Mouse (Mus musculus): ENCODE measurements at regions not wholly inside any gene's neighbourhood (a gene's known extent, or its start where the extent isn't known, plus 50 kb on each side); places are given as distances from the start of the nearest gene placed in this dataset.

GRCm38 (mm10) chr2:17825271-17825670 is 94.0 kb upstream of the Nebl start:
- no peaks in the 10 kb centered on the region for H3K79me2 ChIP-seq (replicated peaks; ENCODE audit: control insufficient read depth, insufficient read depth, low read length)
- WGBS, result 80% methylated on average over 2 of the region's 2 CpGs

GRCm38 (mm10) chr2:17824176-17824575 is 92.9 kb upstream of the Nebl start:
- Histone ChIP-seq H3K27ac (no peak overlapping the region), H3K36me3 (ENCODE audit: control insufficient read depth, insufficient read depth, low read length) (no peaks in the 10 kb centered on the region), H3K27me3 (ENCODE audit: control insufficient read depth, insufficient read depth, low read length) (no peaks in the 10 kb centered on the region), H3K4me3 (no peak overlapping the region), H3K9ac (ENCODE audit: low read depth, low read length) (no peak overlapping the region), H3K79me2 (replicated peaks; ENCODE audit: control insufficient read depth, insufficient read depth, low read length) (no peaks in the 10 kb centered on the region), H3K4me1 (ENCODE audit: control insufficient read depth, insufficient read depth, low read length) (no peaks in the 10 kb centered on the region)
- intact Hi-C loops (cut with DNase I), result no loop called here
- WGBS, result 79% methylated on average over 5 of the region's 5 CpGs
- no peak for DNase-seq
- no peak for TF ChIP-seq CTCF (IDR thresholded peaks at IDR 0.05)
- TF ChIP-seq EP300 (IDR thresholded peaks at IDR 0.05; ENCODE audit: insufficient read depth, low read depth, low read length), result no peak
- TF ChIP-seq POLR2A (IDR thresholded peaks at IDR 0.05; ENCODE audit: insufficient read depth, low read depth, low read length), result no peak

More at GRCm38 (mm10) chr2:17825271-17825670, 94.0 kb upstream of the Nebl start:
- H3K4me3 ChIP-seq, result no peak overlapping the region
- H3K9ac ChIP-seq (ENCODE audit: low read depth, low read length), result no peak overlapping the region
- H3K36me3 ChIP-seq (ENCODE audit: control insufficient read depth, insufficient read depth, low read length), result no peaks in the 10 kb centered on the region
- DNase-seq, result no peak
- no peaks in the 10 kb centered on the region for H3K27me3 ChIP-seq (ENCODE audit: control insufficient read depth, insufficient read depth, low read length)
- TF ChIP-seq POLR2A (IDR thresholded peaks at IDR 0.05; ENCODE audit: insufficient read depth, low read depth, low read length), result no peak
- no peak for TF ChIP-seq CTCF (IDR thresholded peaks at IDR 0.05)
- TF ChIP-seq EP300 (IDR thresholded peaks at IDR 0.05; ENCODE audit: insufficient read depth, low read depth, low read length), result no peak
- intact Hi-C loops (cut with DNase I), result no loop called here
- H3K27ac ChIP-seq, result no peak overlapping the region
- no peaks in the 10 kb centered on the region for H3K4me1 ChIP-seq (ENCODE audit: control insufficient read depth, insufficient read depth, low read length)

GRCm38 (mm10) chr2:17822621-17823006 is 91.3 kb upstream of the Nebl start:
- no peak for DNase-seq
- no peak overlapping the region for H3K9ac ChIP-seq (ENCODE audit: low read depth, low read length)
- intact Hi-C loops (cut with DNase I), result no loop called here

GRCm38 (mm10) chr2:17821878-17822620 is 90.8 kb upstream of the Nebl start:
- intact Hi-C loops (cut with DNase I), result no loop called here
- H3K36me3 ChIP-seq (ENCODE audit: control insufficient read depth, insufficient read depth, low read length), result no peaks in the 10 kb centered on the region

More at GRCm38 (mm10) chr2:17822621-17823006, 91.3 kb upstream of the Nebl start:
- Histone ChIP-seq H3K27ac (no peak overlapping the region), H3K36me3 (ENCODE audit: control insufficient read depth, insufficient read depth, low read length) (no peaks in the 10 kb centered on the region), H3K79me2 (replicated peaks; ENCODE audit: control insufficient read depth, insufficient read depth, low read length) (no peaks in the 10 kb centered on the region), H3K27me3 (ENCODE audit: control insufficient read depth, insufficient read depth, low read length) (no peaks in the 10 kb centered on the region), H3K4me3 (no peak overlapping the region), H3K4me1 (ENCODE audit: control insufficient read depth, insufficient read depth, low read length) (no peaks in the 10 kb centered on the region)
- 90% methylated on average over 4 of the region's 4 CpGs for WGBS
- TF ChIP-seq POLR2A (IDR thresholded peaks at IDR 0.05; ENCODE audit: insufficient read depth, low read depth, low read length) (no peak), CTCF (IDR thresholded peaks at IDR 0.05) (no peak), EP300 (IDR thresholded peaks at IDR 0.05; ENCODE audit: insufficient read depth, low read depth, low read length) (no peak)

GRCm38 (mm10) chr2:17811943-17812670 is 80.8 kb upstream of the Nebl start:
- WGBS, result 31% methylated on average over 7 of the region's 7 CpGs
- intact Hi-C loops (cut with DNase I), result no loop called here
- Histone ChIP-seq H3K4me3 (no peak overlapping the region), H3K79me2 (replicated peaks; ENCODE audit: control insufficient read depth, insufficient read depth, low read length) (no peaks in the 10 kb centered on the region), H3K36me3 (ENCODE audit: control insufficient read depth, insufficient read depth, low read length) (no peaks in the 10 kb centered on the region), H3K27me3 (ENCODE audit: control insufficient read depth, insufficient read depth, low read length) (no peaks in the 10 kb centered on the region), H3K27ac (no peak overlapping the region), H3K4me1 (ENCODE audit: control insufficient read depth, insufficient read depth, low read length) (no peaks in the 10 kb centered on the region), H3K9ac (ENCODE audit: low read depth, low read length) (no peak overlapping the region)
- no peak for DNase-seq
- no peak for TF ChIP-seq EP300 (IDR thresholded peaks at IDR 0.05; ENCODE audit: insufficient read depth, low read depth, low read length)
- no peak for TF ChIP-seq CTCF (IDR thresholded peaks at IDR 0.05)
- TF ChIP-seq POLR2A (IDR thresholded peaks at IDR 0.05; ENCODE audit: insufficient read depth, low read depth, low read length), result no peak

More at GRCm38 (mm10) chr2:17821878-17822620, 90.8 kb upstream of the Nebl start:
- Histone ChIP-seq H3K79me2 (replicated peaks; ENCODE audit: control insufficient read depth, insufficient read depth, low read length) (no peaks in the 10 kb centered on the region), H3K27ac (no peak overlapping the region), H3K4me3 (no peak overlapping the region), H3K9ac (ENCODE audit: low read depth, low read length) (no peak overlapping the region), H3K4me1 (ENCODE audit: control insufficient read depth, insufficient read depth, low read length) (no peaks in the 10 kb centered on the region), H3K27me3 (ENCODE audit: control insufficient read depth, insufficient read depth, low read length) (no peaks in the 10 kb centered on the region)
- DNase-seq, result no peak
- WGBS, result 90% methylated on average over 13 of the region's 13 CpGs
- TF ChIP-seq CTCF (IDR thresholded peaks at IDR 0.05) (no peak), POLR2A (IDR thresholded peaks at IDR 0.05; ENCODE audit: insufficient read depth, low read depth, low read length) (no peak), EP300 (IDR thresholded peaks at IDR 0.05; ENCODE audit: insufficient read depth, low read depth, low read length) (no peak)
